Mouse (Mus musculus) lung, embryonic 15.5 days (tissue): Measurements from ENCODE around the gene C530008M17Rik. TPM values are rescaled to one million over a fixed set of nuclear protein-coding genes. Genes with fewer than 3 reads are reported as not detected.

Source experiments
- ATAC-seq: fragments of 200-750 bp; cut with Nextera tagmentation; 2 replicates; pipeline ENCODE4 v1.8.0; 2017; ENCODE audit warnings: moderate number of reproducible peaks, borderline replicate concordance; ENCODE audit not compliant: low FRiP score, low TSS enrichment; ENCODE audit errors: extremely low read depth
- H3K27ac ChIP-seq: fragments of 300-500 bp; sonication (generic); 2 replicates; pipeline ENCODE4 v1.5.1; 2015; ENCODE audit warnings: moderate library complexity, mild to moderate bottlenecking, inconsistent platforms
- H3K27me3 ChIP-seq: fragments of 300-500 bp; sonication (generic); 2 replicates; pipeline ENCODE4 v1.6.1; 2015; ENCODE audit warnings: inconsistent platforms
- H3K36me3 ChIP-seq: fragments of 300-500 bp; sonication (generic); 2 replicates; pipeline ENCODE4 v1.6.1; 2015; ENCODE audit warnings: inconsistent platforms
- H3K4me1 ChIP-seq: fragments of 300-500 bp; sonication (generic); 2 replicates; pipeline ENCODE4 v1.6.1; 2015; ENCODE audit warnings: inconsistent platforms
- H3K4me2 ChIP-seq: fragments of 300-500 bp; sonication (generic); 2 replicates; pipeline ENCODE4 v1.6.1; 2015; ENCODE audit warnings: inconsistent platforms, mild to moderate bottlenecking, moderate library complexity
- H3K4me3 ChIP-seq: fragments of 300-500 bp; sonication (generic); 2 replicates; pipeline ENCODE4 v1.5.1; 2015; ENCODE audit warnings: mild to moderate bottlenecking, inconsistent platforms
- H3K9ac ChIP-seq: fragments of 300-500 bp; sonication (generic); 2 replicates; pipeline ENCODE4 v1.6.1; 2015; ENCODE audit warnings: inconsistent platforms
- H3K9me3 ChIP-seq: fragments of 300-500 bp; sonication (generic); 2 replicates; pipeline ENCODE4 v1.6.1; 2016; ENCODE audit warnings: inconsistent platforms
- WGBS: fragments of 180-500 bp; shearing (Covaris S2); methylation state at CpG from one replicate; pipeline ENCODE4 v1.1.7; 2015; 5-methylcytosine and 5-hydroxymethylcytosine counted together
- polyA plus RNA-seq: library from polyadenylated mRNA; unstranded; fragments of >200 nt; fragmentation: Nextera tagmentation; extraction: Ambion mirVana; gene quantifications from 2 replicates; pipeline ENCODE4 v1.2.1, GENCODE M21; 2015

The C530008M17Rik gene
- polyA plus RNA-seq, 1 experiment from 2014 or later = 12.2 TPM

DNA sequence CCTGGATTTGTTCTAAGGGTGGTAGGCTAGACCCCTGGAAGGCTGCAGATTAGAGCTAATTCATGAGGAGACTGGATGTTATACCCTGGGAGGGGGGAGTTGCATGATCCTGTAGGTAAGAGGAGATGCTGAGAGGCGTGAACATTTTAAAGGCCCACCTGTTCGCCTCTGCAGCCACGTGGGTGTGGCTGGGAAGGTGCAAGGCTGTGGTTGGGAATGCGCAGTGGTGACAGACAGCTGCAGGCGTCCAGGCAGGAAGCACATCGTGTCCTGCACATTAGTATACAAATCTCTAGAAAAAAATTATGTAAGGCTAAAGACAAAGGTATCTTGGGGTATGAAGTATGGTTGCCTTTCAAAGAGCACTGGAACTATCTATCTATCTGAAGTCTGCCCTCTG, 128.7 kb downstream of the C530008M17Rik start:
- Histone ChIP-seq H3K4me1 (peaks cover 8% of the 10 kb centered on the region), H3K4me2 (no peak overlapping the region), H3K9ac (no peak overlapping the region), H3K27ac (no peak overlapping the region), H3K9me3 (no peaks in the 10 kb centered on the region), H3K36me3 (no peaks in the 10 kb centered on the region), H3K27me3 (no peaks in the 10 kb centered on the region), H3K4me3 (no peak overlapping the region)
- ATAC-seq = no peak
- 66% methylated on average over 6 of the region's 6 CpGs for WGBS

DNA sequence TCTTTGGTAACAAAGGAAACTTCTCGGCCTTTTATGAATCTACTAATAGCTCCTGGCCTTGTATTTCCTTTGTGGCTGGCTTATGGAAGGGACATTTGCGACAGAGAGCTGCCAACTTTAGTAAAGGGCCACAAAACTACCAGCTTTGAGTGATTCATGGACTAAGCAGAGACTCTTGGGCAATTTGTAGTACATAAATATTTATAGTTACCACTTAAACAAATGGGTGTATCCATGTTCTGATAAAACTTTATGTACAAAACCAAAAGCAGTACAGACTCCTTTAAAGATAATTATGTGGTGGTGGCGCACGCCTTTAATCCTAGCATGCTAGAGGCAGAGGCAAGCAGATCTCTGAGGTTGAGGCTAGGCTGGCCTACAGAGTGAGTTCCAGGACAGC, 133.6 kb downstream of the C530008M17Rik start:
- no peak for ATAC-seq
- Histone ChIP-seq H3K4me2 (no peak overlapping the region), H3K4me1 (no peaks in the 10 kb centered on the region), H3K36me3 (no peaks in the 10 kb centered on the region), H3K4me3 (no peak overlapping the region), H3K9ac (no peak overlapping the region), H3K27ac (peak overlapping the region; percentile 53), H3K9me3 (no peaks in the 10 kb centered on the region), H3K27me3 (no peaks in the 10 kb centered on the region)
- WGBS = 86% methylated on average over 4 of the region's 4 CpGs

DNA sequence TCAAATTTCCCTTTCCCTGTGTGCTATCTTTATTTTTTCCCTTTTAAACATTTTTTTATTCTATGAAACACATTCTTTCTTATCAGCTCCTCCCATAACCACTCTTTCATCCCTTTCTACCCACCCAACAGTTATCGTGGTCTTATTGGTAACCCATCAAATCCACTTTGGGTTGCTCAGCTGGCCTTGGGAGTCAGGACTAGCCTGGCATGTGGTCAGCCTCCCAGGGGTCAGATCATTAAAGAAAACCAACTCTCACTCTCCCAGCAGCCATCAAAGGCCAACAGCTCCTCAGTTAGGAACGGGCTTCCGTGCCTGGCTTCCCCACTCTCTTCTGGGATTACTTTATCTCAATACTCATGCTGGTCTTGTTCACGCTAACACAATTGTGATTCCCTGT, 135.0 kb downstream of the C530008M17Rik start:
- H3K27me3 ChIP-seq = no peaks in the 10 kb centered on the region
- H3K4me1 ChIP-seq = no peaks in the 10 kb centered on the region
- H3K36me3 ChIP-seq = no peaks in the 10 kb centered on the region
- H3K4me3 ChIP-seq = no peak overlapping the region
- no peak for ATAC-seq
- WGBS = 66% methylated on average over 4 of the region's 4 CpGs
- no peak overlapping the region for H3K27ac ChIP-seq
- no peak overlapping the region for H3K9ac ChIP-seq
- H3K9me3 ChIP-seq = no peaks in the 10 kb centered on the region
- no peak overlapping the region for H3K4me2 ChIP-seq

DNA sequence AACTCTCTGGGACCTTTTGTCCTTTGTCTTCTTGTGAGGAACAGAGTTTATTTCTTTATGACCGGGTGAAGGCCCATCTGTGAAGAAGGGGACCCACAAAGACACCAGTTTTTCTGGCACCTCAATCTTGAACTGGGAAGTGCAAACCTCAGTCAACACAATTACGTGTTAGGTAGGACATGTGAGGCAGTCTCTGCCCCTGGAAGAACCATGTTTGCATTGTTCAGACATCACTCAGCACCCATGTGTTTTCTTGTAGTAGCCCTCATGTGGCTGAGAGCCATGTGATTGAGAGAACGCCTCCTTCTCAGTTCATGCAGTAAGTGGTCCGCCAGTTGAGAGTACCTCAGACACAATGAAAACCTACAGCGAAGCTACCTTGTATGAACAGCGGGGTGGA, 136.4 kb downstream of the C530008M17Rik start:
- WGBS = 88% methylated on average over 6 of the region's 6 CpGs
- H3K9me3 ChIP-seq = no peaks in the 10 kb centered on the region
- no peak overlapping the region for H3K4me3 ChIP-seq
- ATAC-seq = no peak
- no peaks in the 10 kb centered on the region for H3K36me3 ChIP-seq
- H3K9ac ChIP-seq = no peak overlapping the region
- no peak overlapping the region for H3K27ac ChIP-seq
- H3K27me3 ChIP-seq = no peaks in the 10 kb centered on the region
- no peak overlapping the region for H3K4me2 ChIP-seq
- no peaks in the 10 kb centered on the region for H3K4me1 ChIP-seq

DNA sequence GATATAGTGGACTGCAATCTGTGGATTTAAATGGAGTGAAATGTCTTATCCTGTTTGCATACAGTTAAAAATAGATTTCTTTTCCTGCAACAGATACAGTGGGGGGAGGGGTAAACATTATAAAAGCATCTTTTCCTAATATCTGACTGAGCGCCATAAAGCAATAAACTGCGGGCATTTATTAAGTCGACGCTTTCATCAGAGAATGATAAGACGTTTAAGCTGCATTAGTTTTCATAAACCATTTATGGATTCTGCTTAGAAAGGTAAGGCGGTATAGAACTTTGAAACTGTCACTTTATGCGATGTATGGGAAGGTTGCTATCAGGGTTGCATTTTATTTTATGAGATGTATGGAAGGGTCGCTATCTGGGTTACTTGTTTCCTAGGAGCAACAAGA, 141.7 kb downstream of the C530008M17Rik start:
- Histone ChIP-seq H3K36me3 (no peaks in the 10 kb centered on the region), H3K4me3 (no peak overlapping the region), H3K9ac (no peak overlapping the region), H3K4me2 (no peak overlapping the region), H3K27me3 (no peaks in the 10 kb centered on the region), H3K9me3 (no peaks in the 10 kb centered on the region), H3K4me1 (peaks cover 7% of the 10 kb centered on the region; the same call in 1 of the 2 replicates), H3K27ac (no peak overlapping the region)
- ATAC-seq = no peak
- 84% methylated on average over 8 of the region's 8 CpGs for WGBS

DNA sequence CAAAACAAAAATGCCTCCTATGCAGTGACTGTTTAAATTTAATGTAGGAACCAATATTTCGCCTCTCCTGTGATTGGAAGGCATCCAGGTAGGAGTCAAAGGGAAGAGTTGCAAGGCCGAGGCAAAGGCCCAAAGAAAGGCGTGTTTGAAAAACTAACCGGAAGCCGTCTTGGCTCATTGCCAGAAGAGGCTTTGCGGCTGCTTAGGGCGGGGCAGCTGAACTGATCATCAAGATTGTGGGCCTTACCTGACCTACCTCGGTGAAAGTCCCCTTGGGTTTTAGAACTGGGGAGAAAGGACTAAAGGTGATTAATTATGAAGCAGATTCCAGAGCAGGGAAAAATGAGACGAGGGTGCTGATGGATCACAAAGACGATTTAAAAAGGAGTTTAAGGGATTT, 143.2 kb downstream of the C530008M17Rik start:
- no peak overlapping the region for H3K4me3 ChIP-seq
- H3K4me2 ChIP-seq = no peak overlapping the region
- H3K4me1 ChIP-seq = peaks cover 7% of the 10 kb centered on the region; the same call in 1 of the 2 replicates
- 31% methylated on average over 10 of the region's 10 CpGs for WGBS
- H3K36me3 ChIP-seq = no peaks in the 10 kb centered on the region
- no peak for ATAC-seq
- H3K27me3 ChIP-seq = no peaks in the 10 kb centered on the region
- no peaks in the 10 kb centered on the region for H3K9me3 ChIP-seq
- H3K9ac ChIP-seq = no peak overlapping the region
- no peak overlapping the region for H3K27ac ChIP-seq

DNA sequence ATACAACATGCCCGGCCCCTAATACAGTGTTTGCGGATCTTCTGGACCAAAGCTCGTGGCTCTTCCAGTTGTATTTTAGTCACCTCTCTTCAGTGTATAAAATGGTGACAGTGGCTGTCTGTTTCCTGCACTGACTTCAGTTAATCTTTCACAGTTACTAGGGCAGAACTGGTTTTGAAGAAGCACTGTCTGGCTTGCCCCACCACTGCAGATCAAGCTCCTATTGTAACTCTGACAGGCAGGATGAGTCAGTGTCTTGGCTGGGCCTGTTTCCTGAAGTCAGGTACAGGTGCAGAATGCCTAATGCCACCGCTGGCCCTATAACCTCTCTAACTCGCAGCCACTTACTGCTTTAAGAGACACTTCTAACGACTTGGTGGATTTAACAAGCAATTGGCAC, 152.7 kb downstream of the C530008M17Rik start:
- no peaks in the 10 kb centered on the region for H3K27me3 ChIP-seq
- no peaks in the 10 kb centered on the region for H3K4me1 ChIP-seq
- H3K9me3 ChIP-seq = no peaks in the 10 kb centered on the region
- H3K4me3 ChIP-seq = no peak overlapping the region
- ATAC-seq = no peak
- WGBS = 74% methylated on average over 6 of the region's 6 CpGs
- H3K36me3 ChIP-seq = no peaks in the 10 kb centered on the region
- no peak overlapping the region for H3K9ac ChIP-seq
- no peak overlapping the region for H3K4me2 ChIP-seq
- H3K27ac ChIP-seq = no peak overlapping the region

DNA sequence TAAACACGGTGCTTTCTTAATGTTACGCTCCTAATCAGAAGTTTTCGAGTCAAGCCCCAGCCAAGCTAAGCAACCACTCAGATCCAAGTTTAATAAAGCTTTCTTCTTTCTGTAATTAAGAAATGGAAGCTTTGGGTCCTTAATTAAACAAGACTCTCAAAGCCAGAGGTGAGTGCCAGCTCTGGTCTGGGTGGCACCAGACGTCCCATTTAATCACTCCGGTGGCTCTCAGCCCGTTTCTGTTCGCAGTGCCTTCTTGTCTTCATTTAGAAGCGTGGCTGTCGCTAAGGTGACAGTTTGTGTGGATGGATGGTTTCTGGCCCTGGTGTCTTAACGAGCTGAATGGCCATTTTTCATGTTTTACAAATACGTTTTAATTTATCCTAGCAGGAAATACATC, 158.7 kb downstream of the C530008M17Rik start:
- Histone ChIP-seq H3K9ac (no peak overlapping the region), H3K36me3 (no peaks in the 10 kb centered on the region), H3K4me2 (no peak overlapping the region), H3K4me3 (no peak overlapping the region), H3K27me3 (no peaks in the 10 kb centered on the region), H3K9me3 (no peaks in the 10 kb centered on the region), H3K27ac (no peak overlapping the region), H3K4me1 (no peaks in the 10 kb centered on the region)
- no peak for ATAC-seq
- WGBS = 61% methylated on average over 11 of the region's 11 CpGs

DNA sequence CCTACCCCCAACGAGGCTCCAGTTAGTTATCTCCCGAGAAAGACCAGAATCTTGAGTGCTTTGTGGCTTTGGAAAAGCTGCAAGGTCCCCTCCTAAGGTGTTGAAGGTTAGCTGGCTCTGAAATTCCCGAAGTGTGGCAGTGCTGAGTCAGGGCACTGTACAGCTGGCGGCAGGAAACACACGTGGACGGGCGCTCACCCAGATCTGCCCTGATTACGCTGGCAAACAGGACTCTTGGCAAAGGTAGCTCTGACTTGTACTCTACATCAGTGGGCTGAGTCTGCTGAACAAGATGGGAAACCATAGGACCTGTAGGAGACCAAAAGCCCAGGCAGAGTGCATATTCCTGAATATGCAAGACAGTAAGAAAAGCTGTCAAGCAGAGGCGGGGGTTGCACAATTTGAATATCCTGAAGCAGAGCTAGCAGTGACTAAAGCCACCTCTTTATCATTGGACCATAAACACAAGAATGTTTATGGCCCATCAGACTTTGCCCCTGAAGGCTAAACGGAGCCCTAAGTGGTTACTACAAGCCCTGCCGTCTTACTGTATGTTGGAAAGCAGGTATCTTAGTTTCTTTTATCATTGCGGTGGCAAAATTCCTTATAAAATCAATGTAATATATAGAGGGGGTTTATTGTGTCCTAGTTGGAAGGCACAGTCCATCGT, 159.6 kb downstream of the C530008M17Rik start:
- no peak overlapping the region for H3K9ac ChIP-seq
- WGBS = 58% methylated on average over 13 of the region's 13 CpGs
- H3K27me3 ChIP-seq = no peaks in the 10 kb centered on the region
- no peaks in the 10 kb centered on the region for H3K4me1 ChIP-seq
- H3K4me2 ChIP-seq = no peak overlapping the region
- H3K27ac ChIP-seq = no peak overlapping the region
- H3K4me3 ChIP-seq = no peak overlapping the region
- ATAC-seq = no peak
- no peaks in the 10 kb centered on the region for H3K36me3 ChIP-seq
- H3K9me3 ChIP-seq = no peaks in the 10 kb centered on the region

DNA sequence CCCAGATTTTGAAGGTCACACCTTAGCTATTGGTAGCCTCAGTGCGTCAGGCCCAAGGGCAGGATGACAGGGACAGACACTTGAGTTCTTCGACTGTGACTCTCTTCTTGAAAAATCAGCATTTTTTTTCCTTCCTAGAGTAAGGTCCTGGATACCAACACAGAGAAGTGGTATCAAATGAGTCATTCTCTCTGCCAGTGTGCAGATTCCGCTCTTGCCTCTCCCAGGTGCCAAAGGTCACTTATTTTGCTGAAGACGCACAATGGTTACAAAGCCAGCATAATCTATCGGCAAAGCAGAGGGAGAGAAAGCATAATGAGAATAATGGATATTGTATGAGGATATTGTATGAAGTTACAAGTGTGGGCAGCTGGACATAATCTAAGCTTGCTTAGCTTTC, 160.4 kb downstream of the C530008M17Rik start:
- Histone ChIP-seq H3K9ac (no peak overlapping the region), H3K4me2 (no peak overlapping the region), H3K36me3 (no peaks in the 10 kb centered on the region), H3K27me3 (no peaks in the 10 kb centered on the region), H3K4me3 (no peak overlapping the region), H3K27ac (no peak overlapping the region), H3K4me1 (no peaks in the 10 kb centered on the region), H3K9me3 (no peaks in the 10 kb centered on the region)
- 83% methylated on average over 5 of the region's 5 CpGs for WGBS
- no peak for ATAC-seq

DNA sequence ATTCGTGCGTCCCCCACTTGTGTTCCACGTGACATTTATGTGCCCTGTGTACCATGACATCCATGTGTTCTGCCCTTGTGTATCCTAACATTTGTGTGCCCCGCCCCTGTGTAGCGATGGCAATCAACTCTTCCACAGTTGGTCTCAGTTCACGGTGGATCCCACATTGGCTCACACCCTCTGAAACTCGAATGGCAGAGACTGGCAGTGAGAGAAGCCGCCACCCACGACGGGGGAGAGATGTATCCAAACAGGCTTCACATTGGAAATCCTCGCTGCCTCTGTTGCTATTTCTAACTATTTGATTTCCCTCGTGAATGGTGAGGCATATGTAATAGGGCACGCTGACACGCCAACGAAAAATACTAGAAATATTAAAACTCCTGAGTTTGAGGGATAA, 161.4 kb downstream of the C530008M17Rik start:
- H3K4me3 ChIP-seq = no peak overlapping the region
- no peak overlapping the region for H3K4me2 ChIP-seq
- no peak for ATAC-seq
- no peaks in the 10 kb centered on the region for H3K27me3 ChIP-seq
- H3K9me3 ChIP-seq = no peaks in the 10 kb centered on the region
- no peak overlapping the region for H3K27ac ChIP-seq
- H3K9ac ChIP-seq = no peak overlapping the region
- 89% methylated on average over 15 of the region's 15 CpGs for WGBS
- no peaks in the 10 kb centered on the region for H3K36me3 ChIP-seq
- H3K4me1 ChIP-seq = no peaks in the 10 kb centered on the region

DNA sequence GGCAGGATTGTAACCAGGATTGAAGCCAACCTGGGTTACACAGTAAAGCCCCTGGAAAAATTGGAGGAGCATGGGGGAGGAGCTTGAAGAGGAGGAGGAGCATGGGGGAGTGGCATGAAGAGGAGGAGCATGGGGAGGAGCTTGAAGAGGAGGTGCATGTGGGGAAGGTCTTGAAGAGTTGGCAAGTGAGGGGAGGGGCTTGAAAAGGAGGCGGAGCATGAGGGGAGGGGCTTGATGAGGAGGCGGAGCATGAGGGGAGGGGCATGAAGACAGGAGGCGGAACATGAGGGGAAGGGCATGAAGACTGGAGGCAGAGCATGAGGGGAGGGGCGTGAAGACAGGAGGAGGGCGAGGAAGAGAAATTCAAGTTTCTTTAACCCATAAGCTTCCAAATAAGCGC, 162.5 kb downstream of the C530008M17Rik start:
- Histone ChIP-seq H3K4me1 (no peaks in the 10 kb centered on the region), H3K27me3 (no peaks in the 10 kb centered on the region), H3K9ac (no peak overlapping the region), H3K27ac (no peak overlapping the region), H3K36me3 (no peaks in the 10 kb centered on the region), H3K4me3 (no peak overlapping the region), H3K4me2 (no peak overlapping the region), H3K9me3 (no peaks in the 10 kb centered on the region)
- WGBS = 74% methylated on average over 6 of the region's 6 CpGs
- no peak for ATAC-seq

DNA sequence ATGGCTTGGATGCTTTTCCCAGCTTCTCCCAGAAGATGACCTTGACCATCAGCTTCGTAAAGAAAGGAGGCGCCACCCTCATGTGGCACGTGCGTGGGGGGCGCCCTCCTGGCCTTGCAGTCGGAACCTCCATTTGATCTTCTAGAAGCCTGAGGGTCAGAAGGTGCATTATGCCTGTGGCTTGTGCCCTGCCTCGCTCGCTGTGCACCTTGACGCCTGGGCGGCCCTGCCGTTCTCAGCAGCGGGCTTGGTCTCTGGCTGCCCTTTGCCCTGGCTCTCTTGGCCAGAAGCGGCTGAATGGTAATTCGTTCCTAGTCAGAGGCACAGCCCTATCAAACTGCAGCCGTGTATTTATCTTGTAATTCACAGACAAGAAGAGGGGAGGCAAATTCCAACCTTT, 165.8 kb downstream of the C530008M17Rik start:
- 61% methylated on average over 15 of the region's 15 CpGs for WGBS
- H3K4me3 ChIP-seq = no peak overlapping the region

More for the DNA sequence above, 165.8 kb downstream of the C530008M17Rik start:
- no peak for ATAC-seq
- H3K36me3 ChIP-seq = no peaks in the 10 kb centered on the region
- no peaks in the 10 kb centered on the region for H3K27me3 ChIP-seq
- H3K4me2 ChIP-seq = no peak overlapping the region
- no peak overlapping the region for H3K9ac ChIP-seq
- no peaks in the 10 kb centered on the region for H3K9me3 ChIP-seq
- H3K27ac ChIP-seq = no peak overlapping the region
- H3K4me1 ChIP-seq = no peaks in the 10 kb centered on the region
